Mouse (Mus musculus) limb, embryonic 10.5 days (tissue): ENCODE results near the gene Clec16a. TPM values are rescaled to one million over a fixed set of nuclear protein-coding genes. Genes with fewer than 3 reads are reported as not detected.

Experiments used
- DNase-seq: peaks from one replicate; pipeline ENCODE4 v3.0.0-alpha.2; 2017; ENCODE audit warnings: low spot score
- H3K27ac ChIP-seq: fragments of 300-500 bp; sonication (generic); 2 replicates; pipeline ENCODE4 v1.5.1; 2016; ENCODE audit warnings: mild to moderate bottlenecking
- H3K27me3 ChIP-seq: fragments of 300-500 bp; sonication (generic); 2 replicates; pipeline ENCODE4 v1.6.1; 2016; ENCODE audit warnings: low read depth, mild to moderate bottlenecking; ENCODE audit not compliant: poor library complexity, severe bottlenecking
- H3K36me3 ChIP-seq: fragments of 300-500 bp; sonication (generic); 2 replicates; pipeline ENCODE4 v1.6.1; 2016; ENCODE audit warnings: mild to moderate bottlenecking, moderate library complexity
- H3K4me1 ChIP-seq: fragments of 300-500 bp; sonication (generic); 2 replicates; pipeline ENCODE4 v1.6.1; 2016
- H3K4me3 ChIP-seq: fragments of 300-500 bp; sonication (generic); 2 replicates; pipeline ENCODE4 v1.5.1; 2016; ENCODE audit warnings: mild to moderate bottlenecking, moderate library complexity
- H3K9me3 ChIP-seq: fragments of 300-500 bp; sonication (generic); replicated peaks from 2 replicates; pipeline ENCODE4 v1.6.1; 2016; ENCODE audit warnings: mild to moderate bottlenecking
- WGBS: fragments of 180-500 bp; shearing (Covaris S2); methylation state at CpG from one replicate; pipeline ENCODE4 v1.1.7; 2016; 5-methylcytosine and 5-hydroxymethylcytosine counted together
- polyA plus RNA-seq: library from polyadenylated mRNA; unstranded; fragments of >200 nt; fragmentation: Nextera tagmentation; extraction: Ambion mirVana; gene quantifications from 2 replicates; pipeline ENCODE4 v1.2.1, GENCODE M21; 2016

Clec16a gene
- polyA plus RNA-seq, 1 experiment from 2014 or later: 27.0 TPM

DNA sequence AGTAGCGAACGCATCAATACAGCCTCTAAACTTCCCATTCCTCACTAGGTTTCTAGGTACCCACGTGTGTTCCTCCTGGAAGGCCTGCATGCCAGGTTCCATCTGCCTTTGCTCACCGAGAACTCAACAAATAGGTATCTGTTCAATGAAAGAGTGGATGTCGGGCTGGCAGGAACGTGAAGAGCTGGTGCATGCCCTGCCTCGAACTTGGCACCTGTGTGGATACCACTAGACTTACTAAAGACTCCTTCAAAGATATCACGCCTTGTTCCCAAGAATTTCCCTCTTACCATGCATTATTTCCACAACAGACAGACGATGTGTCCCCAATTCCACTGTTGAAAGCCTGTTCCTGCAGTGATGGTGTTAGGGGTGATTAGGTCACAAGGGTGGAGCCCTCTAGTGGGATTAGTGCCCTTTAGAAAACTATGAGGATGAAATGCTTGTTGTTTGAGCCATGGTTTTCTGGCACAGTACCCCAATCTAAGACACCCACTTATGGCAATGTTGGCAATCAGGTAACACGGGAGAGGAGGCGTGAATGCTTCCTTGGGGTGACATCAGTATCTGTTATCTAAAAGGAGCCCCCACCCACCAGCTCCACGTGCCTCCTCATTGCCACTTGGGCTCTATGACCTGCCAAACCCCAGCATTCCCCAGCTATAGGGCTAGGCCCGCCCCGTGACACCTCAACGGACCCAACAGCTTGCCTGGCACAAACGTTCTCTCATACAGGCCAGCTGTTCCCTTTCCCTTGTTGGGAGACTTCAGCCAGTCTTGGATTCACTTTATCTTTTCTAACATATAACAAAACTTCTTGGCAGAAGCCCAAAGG is 4.2 kb upstream of the Clec16a start:
- H3K36me3 ChIP-seq: peaks cover 4% of the 10 kb centered on the region
- H3K9me3 ChIP-seq: no peaks in the 10 kb centered on the region
- WGBS: 72% methylated on average over 16 of the region's 16 CpGs
- H3K4me1 ChIP-seq: peaks cover 30% of the 10 kb centered on the region
- DNase-seq: no peak
- no peaks in the 10 kb centered on the region for H3K27me3 ChIP-seq
- H3K27ac ChIP-seq: no peak overlapping the region
- H3K4me3 ChIP-seq: peak overlapping the region; percentile 80

GRCm38 (mm10) chr16:10541598-10541930 is 3.6 kb upstream of the Clec16a start:
- Histone ChIP-seq H3K4me3 (peak overlapping the region; percentile 80), H3K27ac (peak overlapping the region; percentile 92; the same call in 1 of the 2 replicates), H3K27me3 (no peaks in the 10 kb centered on the region), H3K4me1 (peaks cover 36% of the 10 kb centered on the region), H3K9me3 (no peaks in the 10 kb centered on the region), H3K36me3 (no peaks in the 10 kb centered on the region)
- WGBS: 37% methylated on average over 7 of the region's 7 CpGs
- no peak for DNase-seq

DNA sequence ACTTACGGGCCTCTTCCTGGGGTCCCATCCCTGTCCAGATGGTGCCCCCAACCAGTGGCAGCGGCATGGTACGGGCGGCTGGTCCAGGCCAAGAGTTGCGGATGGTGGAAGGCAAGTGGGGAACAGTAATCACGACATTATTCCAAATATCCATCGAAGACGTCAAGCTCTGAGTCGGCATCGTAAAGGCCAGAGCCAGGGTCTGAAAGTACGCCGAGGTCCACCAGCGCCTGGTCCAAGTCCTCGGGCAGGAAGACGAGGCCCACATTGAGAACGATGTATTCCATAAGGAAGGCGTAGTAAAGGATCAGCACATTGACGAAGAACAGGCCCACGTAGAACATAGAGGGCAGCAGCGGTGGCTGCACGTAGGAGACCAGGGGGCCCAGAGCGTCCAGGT is 2.9 kb upstream of the Clec16a start:
- Histone ChIP-seq H3K27ac (peak overlapping the region; percentile 92), H3K9me3 (no peaks in the 10 kb centered on the region), H3K27me3 (no peaks in the 10 kb centered on the region), H3K4me1 (peaks cover 40% of the 10 kb centered on the region), H3K4me3 (peak overlapping the region; percentile 80), H3K36me3 (no peaks in the 10 kb centered on the region)
- 5% methylated on average over 22 of the region's 22 CpGs for WGBS
- DNase-seq: no peak

DNA sequence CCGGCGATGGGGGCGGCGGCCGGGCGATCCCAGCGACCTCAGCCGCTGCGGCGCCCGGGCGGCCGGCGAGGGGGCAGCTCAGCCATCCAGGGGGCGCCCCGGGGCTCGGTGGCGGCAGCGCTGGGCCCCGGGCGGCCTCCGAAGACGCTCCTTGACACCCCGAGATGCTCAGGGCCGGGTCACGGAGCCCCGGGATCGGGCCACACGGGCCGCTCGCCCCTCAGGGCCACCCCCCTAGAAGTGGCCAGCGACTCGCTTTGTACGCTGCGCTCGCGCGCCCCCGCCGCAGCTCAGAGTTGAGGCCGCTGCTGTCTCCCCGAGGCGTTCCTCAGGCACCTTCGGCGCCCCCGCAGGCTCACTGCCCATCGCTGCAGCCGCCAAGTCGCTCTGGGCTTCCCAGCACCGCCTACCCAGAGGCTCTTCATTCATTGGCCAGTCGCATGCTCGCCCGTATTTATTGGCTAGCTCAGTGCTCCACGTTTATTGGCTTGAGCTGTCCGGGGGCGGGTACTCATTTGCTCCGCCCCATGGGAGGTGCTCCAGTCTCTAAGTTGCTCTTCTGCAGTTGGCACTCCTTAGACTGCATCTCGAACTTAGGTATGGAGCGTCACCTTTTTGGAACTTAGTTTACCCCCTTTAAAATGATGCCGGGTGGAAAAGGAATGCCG is 2.3 kb upstream of the Clec16a start, which contains the start of gene Dexi:
Dexi (minus strand) TSS at position 357 of the 668 bp plus-strand sequence.
- no peaks in the 10 kb centered on the region for H3K27me3 ChIP-seq
- H3K27ac ChIP-seq: peak within 1 kb of the TSS; percentile 92
- H3K9me3 ChIP-seq: no peaks in the 10 kb centered on the region
- peak; percentile 90 for DNase-seq
- H3K36me3 ChIP-seq: no peaks in the 10 kb centered on the region
- peaks cover 40% of the 10 kb centered on the region for H3K4me1 ChIP-seq
- H3K4me3 ChIP-seq: peak within 1 kb of the TSS; percentile 80
- under 1% methylated on average over 60 of the region's 61 CpGs for WGBS

DNA sequence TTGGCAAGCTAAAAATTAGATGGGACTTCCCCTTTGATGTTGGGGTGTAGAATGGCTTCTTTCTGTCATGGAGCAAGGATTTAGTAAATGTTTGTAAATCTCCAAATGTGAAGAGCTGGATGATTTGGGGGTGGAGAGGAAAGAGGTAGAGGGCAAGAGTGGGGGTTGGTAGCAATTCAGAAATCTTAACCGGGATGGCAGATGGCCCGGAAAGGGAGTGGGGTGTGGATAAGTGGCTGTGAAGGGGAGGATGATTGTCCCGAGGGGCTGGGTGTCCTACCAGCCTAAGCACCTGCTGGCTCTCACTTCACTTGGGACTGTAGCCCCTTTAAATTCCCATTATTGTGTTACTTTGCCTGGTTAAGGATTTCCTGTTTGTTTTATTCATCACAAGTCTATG is 1.7 kb downstream of the Clec16a start:
- 65% methylated on average over 3 of the region's 3 CpGs for whole genome bisulfite sequencing
- H3K4me3 ChIP-seq: no peak overlapping the region
- no peaks in the 10 kb centered on the region for H3K36me3 ChIP-seq

DNA sequence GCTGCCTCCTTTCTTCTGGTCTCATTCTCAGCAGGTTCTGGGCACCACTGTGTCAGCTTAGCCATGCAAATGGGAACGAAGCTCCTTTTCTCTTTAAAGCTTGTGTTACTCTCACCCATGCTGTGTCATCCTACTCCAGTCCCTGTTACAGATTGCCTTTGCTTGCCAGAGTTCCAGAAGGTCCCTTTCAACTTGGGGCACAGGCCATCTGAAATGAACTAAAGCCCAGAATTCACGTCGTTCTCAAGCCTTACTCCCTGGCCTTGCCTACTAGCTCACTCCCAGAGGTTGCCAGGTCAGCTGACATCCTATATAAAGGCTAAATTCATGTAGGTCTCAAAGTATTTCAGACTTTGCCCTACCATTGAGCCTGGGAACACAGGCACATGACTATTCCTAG is 3.8 kb downstream of the Clec16a start:
- DNase-seq: no peak
- WGBS: 76% methylated on average over 3 of the region's 3 CpGs
- Histone ChIP-seq H3K9me3 (no peaks in the 10 kb centered on the region), H3K36me3 (no peaks in the 10 kb centered on the region), H3K27ac (no peak overlapping the region), H3K4me1 (peaks cover 15% of the 10 kb centered on the region), H3K27me3 (no peaks in the 10 kb centered on the region), H3K4me3 (no peak overlapping the region)

More for the DNA sequence above, 1.7 kb downstream of the Clec16a start:
- no peaks in the 10 kb centered on the region for H3K27me3 ChIP-seq
- no peaks in the 10 kb centered on the region for H3K9me3 ChIP-seq
- no peak for DNase-seq
- peaks cover 23% of the 10 kb centered on the region for H3K4me1 ChIP-seq
- no peak overlapping the region for H3K27ac ChIP-seq

- Histone ChIP-seq H3K36me3 (no peaks in the 10 kb centered on the region), H3K9me3 (no peaks in the 10 kb centered on the region), H3K4me3 (no peak overlapping the region), H3K27me3 (no peaks in the 10 kb centered on the region), H3K4me1 (peaks cover 15% of the 10 kb centered on the region), H3K27ac (no peak overlapping the region)
- WGBS: 90% methylated on average over 2 of the region's 2 CpGs
- DNase-seq: no peak
Measured at GRCm38 (mm10) chr16:10549600-10549999, 4.5 kb downstream of the Clec16a start.

DNA sequence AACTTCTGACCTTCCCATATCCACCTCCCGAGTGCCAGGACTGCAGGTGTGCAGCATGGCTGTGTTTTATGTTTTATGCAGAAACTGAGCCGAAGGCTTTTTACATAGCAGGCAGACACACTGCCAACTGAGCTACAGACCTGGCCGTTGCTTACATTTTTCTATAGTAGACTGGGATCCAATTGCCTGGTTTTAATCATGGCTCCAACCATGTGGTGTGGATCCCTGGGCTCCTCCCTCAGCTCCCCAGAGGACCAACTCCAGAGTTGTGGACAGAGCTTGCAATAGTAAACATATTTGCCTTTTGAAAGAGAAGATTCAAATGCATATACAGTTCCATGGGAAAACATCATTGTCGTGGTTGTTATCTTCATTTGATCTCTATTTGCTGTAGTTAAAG is 6.5 kb downstream of the Clec16a start:
- Histone ChIP-seq H3K27ac (no peak overlapping the region), H3K9me3 (no peaks in the 10 kb centered on the region), H3K4me1 (peaks cover 3% of the 10 kb centered on the region; the same call in 1 of the 2 replicates), H3K27me3 (no peaks in the 10 kb centered on the region), H3K4me3 (no peak overlapping the region), H3K36me3 (no peaks in the 10 kb centered on the region)
- 86% methylated on average over 4 of the region's 4 CpGs for WGBS
- DNase-seq: no peak

- WGBS: 96% methylated on average over 2 of the region's 2 CpGs
Measured at GRCm38 (mm10) chr16:10553858-10554257, 8.7 kb downstream of the Clec16a start.

DNA sequence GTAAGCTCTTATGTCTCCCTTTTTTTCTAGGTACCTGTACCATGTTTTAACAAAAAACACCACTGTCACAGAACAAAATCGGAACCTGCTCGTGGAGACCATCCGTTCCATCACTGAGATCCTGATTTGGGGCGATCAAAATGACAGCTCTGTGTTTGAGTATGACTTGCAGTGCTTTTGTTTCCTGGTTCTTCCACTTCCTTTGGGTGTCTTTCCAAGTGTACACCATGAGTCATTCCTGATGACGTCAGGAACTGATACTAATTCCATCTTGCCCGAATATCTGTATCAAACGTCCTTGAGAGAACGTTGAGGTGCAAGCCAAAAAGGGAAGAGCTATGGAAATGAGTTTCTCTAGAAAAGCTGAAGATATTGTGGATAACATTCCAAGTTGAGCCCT is 14.9 kb downstream of the Clec16a start:
- 95% methylated on average over 8 of the region's 8 CpGs for WGBS
- H3K27ac ChIP-seq: no peak overlapping the region
- no peak overlapping the region for H3K4me3 ChIP-seq
- no peaks in the 10 kb centered on the region for H3K9me3 ChIP-seq
- no peak for DNase-seq
- H3K4me1 ChIP-seq: no peaks in the 10 kb centered on the region
- H3K27me3 ChIP-seq: no peaks in the 10 kb centered on the region
- H3K36me3 ChIP-seq: 0 out of 2 replicates have a peak, but pooled peaks cover 9% of the 10 kb centered on the region

More at GRCm38 (mm10) chr16:10553858-10554257, 8.7 kb downstream of the Clec16a start:
- H3K36me3 ChIP-seq: no peaks in the 10 kb centered on the region
- no peaks in the 10 kb centered on the region for H3K27me3 ChIP-seq
- H3K4me3 ChIP-seq: no peak overlapping the region
- H3K9me3 ChIP-seq: no peaks in the 10 kb centered on the region
- H3K4me1 ChIP-seq: no peaks in the 10 kb centered on the region
- H3K27ac ChIP-seq: no peak overlapping the region
- DNase-seq: no peak

- no peak overlapping the region for H3K4me3 ChIP-seq
- H3K9me3 ChIP-seq: no peaks in the 10 kb centered on the region
- H3K4me1 ChIP-seq: peaks cover 9% of the 10 kb centered on the region
- peak overlapping the region; percentile 6; the same call in 1 of the 2 replicates for H3K27ac ChIP-seq
- WGBS: 36% methylated on average over 4 of the region's 4 CpGs
- peak; percentile 84 for DNase-seq
- no peaks in the 10 kb centered on the region for H3K27me3 ChIP-seq
- H3K36me3 ChIP-seq: 0 out of 2 replicates have a peak, but pooled peaks cover 15% of the 10 kb centered on the region
Measured at GRCm38 (mm10) chr16:10565278-10565885, 20.2 kb downstream of the Clec16a start.

- 93% methylated on average over 4 of the region's 4 CpGs for WGBS
Measured at GRCm38 (mm10) chr16:10567153-10567552, 22.0 kb downstream of the Clec16a start.

More at GRCm38 (mm10) chr16:10567153-10567552, 22.0 kb downstream of the Clec16a start:
- no peak overlapping the region for H3K4me3 ChIP-seq
- H3K27me3 ChIP-seq: no peaks in the 10 kb centered on the region
- H3K9me3 ChIP-seq: no peaks in the 10 kb centered on the region
- H3K27ac ChIP-seq: no peak overlapping the region
- DNase-seq: no peak
- 0 out of 2 replicates have a peak, but pooled peaks cover 13% of the 10 kb centered on the region for H3K36me3 ChIP-seq
- H3K4me1 ChIP-seq: peaks cover 9% of the 10 kb centered on the region
